Mouse (Mus musculus) intestine, embryonic 16.5 days (tissue): ENCODE data around the gene Grk3. TPM values are rescaled to one million over a fixed set of nuclear protein-coding genes. Genes with fewer than 3 reads are reported as not detected.

Experiments used
- ATAC-seq: fragments of 200-750 bp; cut with Nextera tagmentation; 2 replicates; pipeline ENCODE4 v1.8.0; 2017; ENCODE audit warnings: moderate TSS enrichment, moderate library complexity
- H3K27ac ChIP-seq: fragments of 300-500 bp; sonication (generic); 2 replicates; pipeline ENCODE4 v1.5.1; 2014; ENCODE audit warnings: mild to moderate bottlenecking, low read length
- H3K27me3 ChIP-seq: fragments of 300-500 bp; sonication (generic); replicated peaks from 2 replicates; pipeline ENCODE4 v1.6.1; 2014; ENCODE audit warnings: low read length, control low read depth, mixed read lengths; ENCODE audit not compliant: control insufficient read depth, insufficient read depth
- H3K36me3 ChIP-seq: fragments of 300-500 bp; sonication (generic); 2 replicates; pipeline ENCODE4 v1.6.1; 2014; ENCODE audit warnings: low read length, control low read depth; ENCODE audit not compliant: control insufficient read depth, insufficient read depth
- H3K4me1 ChIP-seq: fragments of 300-500 bp; sonication (generic); 2 replicates; pipeline ENCODE4 v1.6.1; 2014; ENCODE audit warnings: low read length, control low read depth, mixed read lengths; ENCODE audit not compliant: control insufficient read depth, insufficient read depth
- H3K4me2 ChIP-seq: fragments of 300-500 bp; sonication (generic); 2 replicates; pipeline ENCODE4 v1.6.1; 2014; ENCODE audit warnings: low read depth, low read length, control low read depth
- H3K4me3 ChIP-seq: fragments of 300-500 bp; sonication (generic); 2 replicates; pipeline ENCODE4 v1.5.1; 2014; ENCODE audit warnings: mild to moderate bottlenecking, low read length
- H3K9ac ChIP-seq: fragments of 300-500 bp; sonication (generic); 2 replicates; pipeline ENCODE4 v1.6.1; 2014; ENCODE audit warnings: low read depth, low read length
- H3K9me3 ChIP-seq: fragments of 300-500 bp; sonication (generic); 2 replicates; pipeline ENCODE4 v1.6.1; 2016; ENCODE audit warnings: low read length, control low read depth; ENCODE audit not compliant: control insufficient read depth
- WGBS: fragments of 180-500 bp; shearing (Covaris S2); extraction: QIAGEN DNeasy Blood & Tissue Kit; methylation state at CpG from one replicate; pipeline ENCODE4 v1.1.7; 2014; 5-methylcytosine and 5-hydroxymethylcytosine counted together
- polyA plus RNA-seq: library from polyadenylated mRNA; unstranded; fragments of >200 nt; fragmentation: Nextera tagmentation; extraction: Ambion mirVana; gene quantifications from 2 replicates; pipeline ENCODE4 v1.2.1, GENCODE M21; 2015

The Grk3 gene
- polyA plus RNA-seq, 1 experiment from 2014 or later: 11.9 TPM

GRCm38 (mm10) chr5:112956841-112957240 lies 58.8 kb downstream of the Grk3 start:
- H3K4me2 ChIP-seq: no peak overlapping the region
- H3K4me1 ChIP-seq: peaks cover 9% of the 10 kb centered on the region; the same call in 1 of the 2 replicates
- H3K27ac ChIP-seq: no peak overlapping the region
- H3K4me3 ChIP-seq: no peak overlapping the region
- no peaks in the 10 kb centered on the region for H3K9me3 ChIP-seq
- ATAC-seq: no peak
- H3K27me3 ChIP-seq: no peaks in the 10 kb centered on the region
- H3K9ac ChIP-seq: no peak overlapping the region
- no peaks in the 10 kb centered on the region for H3K36me3 ChIP-seq
- 82% methylated on average over 12 of the region's 12 CpGs for WGBS

- ATAC-seq: no peak
- H3K9me3 ChIP-seq: no peaks in the 10 kb centered on the region
- WGBS: 86% methylated on average over 8 of the region's 8 CpGs
Measured at GRCm38 (mm10) chr5:112956368-112956767, 59.2 kb downstream of the Grk3 start.

GRCm38 (mm10) chr5:112950847-112951246 lies 64.7 kb downstream of the Grk3 start:
- H3K36me3 ChIP-seq: no peaks in the 10 kb centered on the region
- H3K4me1 ChIP-seq: no peaks in the 10 kb centered on the region
- H3K9ac ChIP-seq: no peak overlapping the region
- ATAC-seq: no peak
- no peaks in the 10 kb centered on the region for H3K9me3 ChIP-seq
- WGBS: 82% methylated on average over 3 of the region's 3 CpGs
- H3K27me3 ChIP-seq: no peaks in the 10 kb centered on the region
- H3K27ac ChIP-seq: no peak overlapping the region
- H3K4me2 ChIP-seq: no peak overlapping the region
- no peak overlapping the region for H3K4me3 ChIP-seq

More at GRCm38 (mm10) chr5:112956368-112956767, 59.2 kb downstream of the Grk3 start:
- H3K27me3 ChIP-seq: no peaks in the 10 kb centered on the region
- no peak overlapping the region for H3K4me3 ChIP-seq
- H3K27ac ChIP-seq: no peak overlapping the region
- peaks cover 5% of the 10 kb centered on the region; the same call in 1 of the 2 replicates for H3K4me1 ChIP-seq
- H3K4me2 ChIP-seq: no peak overlapping the region
- H3K36me3 ChIP-seq: no peaks in the 10 kb centered on the region
- H3K9ac ChIP-seq: no peak overlapping the region

- H3K4me3 ChIP-seq: no peak overlapping the region
- no peak for ATAC-seq
- no peaks in the 10 kb centered on the region for H3K9me3 ChIP-seq
- no peak overlapping the region for H3K4me2 ChIP-seq
- WGBS: 74% methylated on average over 7 of the region's 7 CpGs
- no peaks in the 10 kb centered on the region for H3K27me3 ChIP-seq
- H3K27ac ChIP-seq: no peak overlapping the region
- no peaks in the 10 kb centered on the region; the same call in 1 of the 2 replicates for H3K36me3 ChIP-seq
- H3K9ac ChIP-seq: no peak overlapping the region
- no peaks in the 10 kb centered on the region for H3K4me1 ChIP-seq
Measured at GRCm38 (mm10) chr5:112945925-112946324, 69.7 kb downstream of the Grk3 start.

- Histone ChIP-seq H3K4me2 (no peak overlapping the region), H3K27me3 (no peaks in the 10 kb centered on the region), H3K9me3 (no peaks in the 10 kb centered on the region), H3K4me3 (no peak overlapping the region), H3K36me3 (no peaks in the 10 kb centered on the region; the same call in 1 of the 2 replicates), H3K27ac (no peak overlapping the region), H3K9ac (no peak overlapping the region), H3K4me1 (no peaks in the 10 kb centered on the region)
- 77% methylated on average over 7 of the region's 7 CpGs for WGBS
- ATAC-seq: no peak
Measured at GRCm38 (mm10) chr5:112942244-112942643, 73.3 kb downstream of the Grk3 start.

- H3K4me2 ChIP-seq: no peak overlapping the region
- WGBS: 92% methylated on average over 12 of the region's 12 CpGs
- H3K27me3 ChIP-seq: no peaks in the 10 kb centered on the region
- H3K4me1 ChIP-seq: no peaks in the 10 kb centered on the region
- no peak overlapping the region for H3K4me3 ChIP-seq
- no peak for ATAC-seq
- H3K9ac ChIP-seq: no peak overlapping the region
- H3K36me3 ChIP-seq: no peaks in the 10 kb centered on the region; the same call in 1 of the 2 replicates
- no peaks in the 10 kb centered on the region for H3K9me3 ChIP-seq
- H3K27ac ChIP-seq: no peak overlapping the region
Measured at GRCm38 (mm10) chr5:112941001-112941400, 74.6 kb downstream of the Grk3 start.

- H3K9ac ChIP-seq: no peak overlapping the region
- no peak; the same call in 1 of the 2 replicates for ATAC-seq
- H3K27me3 ChIP-seq: no peaks in the 10 kb centered on the region
- no peak overlapping the region for H3K27ac ChIP-seq
- no peak overlapping the region for H3K4me3 ChIP-seq
- no peaks in the 10 kb centered on the region for H3K9me3 ChIP-seq
- H3K4me2 ChIP-seq: no peak overlapping the region
- 79% methylated on average over 10 of the region's 10 CpGs for WGBS
- peaks cover 4% of the 10 kb centered on the region; the same call in 1 of the 2 replicates for H3K4me1 ChIP-seq
- no peaks in the 10 kb centered on the region; the same call in 1 of the 2 replicates for H3K36me3 ChIP-seq
Measured at GRCm38 (mm10) chr5:112936632-112937031, 79.0 kb downstream of the Grk3 start.

- H3K36me3 ChIP-seq: no peaks in the 10 kb centered on the region; the same call in 1 of the 2 replicates
- no peak overlapping the region for H3K9ac ChIP-seq
- peaks cover 4% of the 10 kb centered on the region; the same call in 1 of the 2 replicates for H3K4me1 ChIP-seq
- no peak for ATAC-seq
- H3K9me3 ChIP-seq: no peaks in the 10 kb centered on the region
- H3K4me3 ChIP-seq: no peak overlapping the region
- no peak overlapping the region for H3K27ac ChIP-seq
- no peaks in the 10 kb centered on the region for H3K27me3 ChIP-seq
- 84% methylated on average over 8 of the region's 8 CpGs for WGBS
- H3K4me2 ChIP-seq: no peak overlapping the region
Measured at GRCm38 (mm10) chr5:112935436-112935835, 80.2 kb downstream of the Grk3 start.

- no peak overlapping the region for H3K9ac ChIP-seq
- H3K27me3 ChIP-seq: no peaks in the 10 kb centered on the region
- H3K36me3 ChIP-seq: no peaks in the 10 kb centered on the region; the same call in 1 of the 2 replicates
- no peak overlapping the region for H3K4me2 ChIP-seq
- peaks cover 4% of the 10 kb centered on the region; the same call in 1 of the 2 replicates for H3K4me1 ChIP-seq
- WGBS: 81% methylated on average over 11 of the region's 11 CpGs
- no peaks in the 10 kb centered on the region for H3K9me3 ChIP-seq
- H3K27ac ChIP-seq: no peak overlapping the region
- ATAC-seq: no peak
- H3K4me3 ChIP-seq: no peak overlapping the region
Measured at GRCm38 (mm10) chr5:112932878-112933567, 82.6 kb downstream of the Grk3 start.
